ENCODE assay signal across 17 mouse cellular contexts in genomic region chr2:117941517-117942096, GRCm38 (mm10).
A peak's percentile ranks its signal among the peaks of the same experiment; 100 is the strongest.
DNase-seq lines count a peak whose midpoint lies in the region; ATAC-seq and TF ChIP-seq lines count a peak whose summit lies in the region.
"Had no signal": no experiment of that assay in that cellular context is flagged by ENCODE, and none has a peak within 500 bp of the region (broad histone marks: within the 10 kb centered on the region; RNA-seq: fewer than 3 reads in every experiment).

No protein-coding gene starts in this region.

- no peaks in the 10 kb centered on the region for H3K9me3 ChIP-seq in heart, embryonic 13.5 days
- no peaks in the 10 kb centered on the region for H3K9me3 ChIP-seq in lung, postnatal 0 days (ENCODE audit: low read length)
- H3K9me3 ChIP-seq in stomach, embryonic 15.5 days, result no peaks in the 10 kb centered on the region

- H3K4me2 ChIP-seq in heart, embryonic 13.5 days, result peak overlapping the region; percentile 50
- peak overlapping the region; percentile 39 for H3K4me2 ChIP-seq in lung, postnatal 0 days (replicated peaks; ENCODE audit: low read depth, low read length)
- H3K4me2 ChIP-seq in stomach, embryonic 15.5 days, result 0 out of 2 replicates have a peak overlapping the region, but pooled peaks have one; percentile 23

- no peaks in the 10 kb centered on the region for H3K36me3 ChIP-seq in heart, embryonic 13.5 days
- H3K36me3 ChIP-seq in lung, postnatal 0 days (ENCODE audit: insufficient read depth, low read length), result no peaks in the 10 kb centered on the region
- H3K36me3 ChIP-seq in stomach, embryonic 15.5 days, result no peaks in the 10 kb centered on the region

- H3K27me3 ChIP-seq in heart, embryonic 13.5 days (replicated peaks), result no peaks in the 10 kb centered on the region
- no peaks in the 10 kb centered on the region for H3K27me3 ChIP-seq in lung, postnatal 0 days (replicated peaks; ENCODE audit: insufficient read depth, low read length)
- no peaks in the 10 kb centered on the region for H3K27me3 ChIP-seq in stomach, embryonic 15.5 days (replicated peaks)
- H3K27me3 ChIP-seq: Patski had no signal

- peak overlapping the region; percentile 20; the same call in 1 of the 2 replicates for H3K4me3 ChIP-seq in heart, embryonic 13.5 days
- no peak overlapping the region for H3K4me3 ChIP-seq in lung, postnatal 0 days (ENCODE audit: low read depth, low read length)
- no peak overlapping the region for H3K4me3 ChIP-seq in stomach, embryonic 15.5 days (replicated peaks)
- H3K4me3 ChIP-seq: erythroblast, embryonic 14.5 days had no signal

- no peak overlapping the region for H3K9ac ChIP-seq in heart, embryonic 13.5 days
- no peak overlapping the region for H3K9ac ChIP-seq in lung, postnatal 0 days (replicated peaks; ENCODE audit: low read depth)
- H3K9ac ChIP-seq in stomach, embryonic 15.5 days, result no peak overlapping the region
- H3K9ac ChIP-seq: liver, postnatal 0 days had no signal

- TF ChIP-seq CTCF in lung, postnatal 0 days (IDR thresholded peaks at IDR 0.05), result no peak

- 0 out of 2 replicates have a peak, but pooled peaks have one; percentile 10 for TF ChIP-seq EP300 in lung, postnatal 0 days (IDR thresholded peaks at IDR 0.05)

- ATAC-seq in heart, embryonic 13.5 days (ENCODE audit: extremely low read depth, insufficient number of reproducible peaks, low FRiP score, low TSS enrichment), result no peak
- peak; percentile 73 for ATAC-seq in lung, postnatal 0 days
- peak; percentile 43 for ATAC-seq in granulocyte monocyte progenitor cell, adult 5-6 weeks (replicated peaks; ENCODE audit: poor library complexity, severe bottlenecking)
- ATAC-seq in stomach, embryonic 15.5 days (ENCODE audit: insufficient read depth, low FRiP score, low read depth), result no peak
- ATAC-seq: CD4-positive, CD25-positive, alpha-beta regulatory T cell, adult 4 months; intestine, embryonic 16.5 days; liver, postnatal 0 days; Patski had no signal

- intact Hi-C loops in heart, postnatal 14 days (cut with DNase I), result no loop called here

- WGBS in heart, embryonic 13.5 days, result 48% methylated on average over 6 of the region's 6 CpGs
- 42% methylated on average over 6 of the region's 6 CpGs for WGBS in lung, postnatal 0 days
- 44% methylated on average over 6 of the region's 6 CpGs for WGBS in stomach, embryonic 15.5 days

- no peak overlapping the region for H3K27ac ChIP-seq in heart, embryonic 13.5 days (replicated peaks)
- H3K27ac ChIP-seq in lung, postnatal 0 days (ENCODE audit: low read length), result no peak overlapping the region
- H3K27ac ChIP-seq in stomach, embryonic 15.5 days, result no peak overlapping the region

- peaks cover 10% of the 10 kb centered on the region for H3K4me1 ChIP-seq in heart, embryonic 13.5 days
- peaks cover 3% of the 10 kb centered on the region; the same call in 1 of the 2 replicates for H3K4me1 ChIP-seq in lung, postnatal 0 days (ENCODE audit: insufficient read depth, low read depth, low read length)
- H3K4me1 ChIP-seq in stomach, embryonic 15.5 days, result no peaks in the 10 kb centered on the region

- DNase-seq in heart, postnatal 14 days, result no peak
- DNase-seq in lung, postnatal 0 days (ENCODE audit: low spot score), result peak; percentile 60
- no peak for DNase-seq in lung, postnatal 4 days
- no peak for DNase-seq in urinary bladder, adult 18-20 months (ENCODE audit: low spot score in 2 of 2)
- no peak for DNase-seq in thymus, postnatal 14 days
- DNase-seq: adrenal gland, adult 8-10 months; gastrocnemius, postnatal 14 days; left cerebral cortex, postnatal 4 days; liver, postnatal 0 days; thymus, postnatal 36 days had no signal

Comparison
In these comparisons a context has a peak if more than half of its experiments do, and no peak if none do; other contexts are left out.
1. ATAC-seq: peak in lung, postnatal 0 days (single experiment) and granulocyte monocyte progenitor cell, adult 5-6 weeks (single experiment); none in heart, embryonic 13.5 days (single experiment) and stomach, embryonic 15.5 days (single experiment).
2. Peak in every context shown above with its lines, with median percentiles within 50 percentile points of each other: H3K4me2 ChIP-seq.